Mouse (Mus musculus) C2C12 (cell line): ENCODE measurements around the gene Wdfy4. TPM values are rescaled to one million over a fixed set of nuclear protein-coding genes. Genes with fewer than 3 reads are reported as not detected.

Experiments
- H3K27me3 ChIP-seq: one replicate; pipeline ENCODE4 v1.6.1; 2011; ENCODE audit not compliant: control insufficient read depth, insufficient read depth, insufficient read length
- H3K36me3 ChIP-seq: one replicate; pipeline ENCODE4 v1.6.1; 2011; ENCODE audit not compliant: control insufficient read depth, insufficient read depth
- H3K4me3 ChIP-seq: one replicate; pipeline ENCODE4 v1.5.1; 2011; ENCODE audit warnings: mild to moderate bottlenecking, control low read depth; ENCODE audit not compliant: poor library complexity, insufficient read depth, severe bottlenecking
- H3K79me2 ChIP-seq: one replicate; pipeline ENCODE4 v1.6.1; 2011; ENCODE audit not compliant: control insufficient read depth, insufficient read depth
- H3K79me3 ChIP-seq: one replicate; pipeline ENCODE4 v1.6.1; 2011; ENCODE audit warnings: low read depth, control low read depth
- H3ac ChIP-seq: one replicate; pipeline ENCODE3; 2011; ENCODE audit warnings: low read depth; ENCODE audit not compliant: control insufficient read depth, insufficient read length
- CEBPB ChIP-seq: IDR thresholded peaks from one replicate; pipeline ENCODE4 v1.6.1; 2011; ENCODE audit warnings: low read depth, mild to moderate bottlenecking, control low read depth, moderate library complexity
- CTCF ChIP-seq: IDR thresholded peaks from one replicate; pipeline ENCODE4 v1.5.1; 2011; ENCODE audit not compliant: control insufficient read depth, insufficient read depth, insufficient read length
- FOSL1 ChIP-seq: IDR thresholded peaks from one replicate; pipeline ENCODE4 v1.8.0; 2011; ENCODE audit warnings: mild to moderate bottlenecking, low read length; ENCODE audit not compliant: poor library complexity, insufficient read depth, severe bottlenecking
- MAX ChIP-seq: IDR thresholded peaks from one replicate; pipeline ENCODE4 v1.6.1; 2011; ENCODE audit warnings: mild to moderate bottlenecking, control low read depth
- MYOD1 ChIP-seq: IDR thresholded peaks from one replicate; pipeline ENCODE4 v1.6.1; 2011; ENCODE audit warnings: low read depth; ENCODE audit not compliant: control insufficient read depth, insufficient read length
- MYOG ChIP-seq: IDR thresholded peaks from one replicate; pipeline ENCODE4 v1.6.1; 2011; ENCODE audit not compliant: control insufficient read depth, insufficient read length; ENCODE audit errors: extremely low read depth
- USF1 ChIP-seq: IDR thresholded peaks from one replicate; pipeline ENCODE4 v1.6.1; 2011; ENCODE audit warnings: low read depth, mild to moderate bottlenecking, control low read depth, moderate library complexity
- polyA plus RNA-seq: library from polyadenylated mRNA; unstranded; fragments of >200 nt; fragmentation: generic; extraction: Trizol; gene quantifications from one replicate; pipeline ENCODE4 v1.2.1, GENCODE M21; 2012; ENCODE audit warnings: missing spikeins

The Wdfy4 gene
- polyA plus RNA-seq, 1 experiment = 0.01 TPM

GRCm38 (mm10) chr14:33083326-33083725 lies 102.0 kb downstream of the Wdfy4 start:
- TF ChIP-seq MAX (no peak), FOSL1 (no peak), MYOD1 (no peak), USF1 (no peak), CTCF (no peak), CEBPB (no peak), MYOG (no peak)

GRCm38 (mm10) chr14:33082301-33082700 lies 103.0 kb downstream of the Wdfy4 start:
- H3K79me2 ChIP-seq = no peaks in the 10 kb centered on the region
- no peaks in the 10 kb centered on the region for H3K79me3 ChIP-seq
- no peaks in the 10 kb centered on the region for H3K36me3 ChIP-seq
- peaks cover 50% of the 10 kb centered on the region for H3K27me3 ChIP-seq
- no peak overlapping the region for H3K4me3 ChIP-seq
- TF ChIP-seq FOSL1 (no peak), USF1 (no peak), MYOD1 (no peak), CEBPB (no peak), CTCF (no peak), MAX (no peak), MYOG (no peak)
- no peak overlapping the region for H3ac ChIP-seq

More at GRCm38 (mm10) chr14:33083326-33083725, 102.0 kb downstream of the Wdfy4 start:
- H3K36me3 ChIP-seq = no peaks in the 10 kb centered on the region
- H3K4me3 ChIP-seq = no peak overlapping the region
- no peaks in the 10 kb centered on the region for H3K79me3 ChIP-seq
- H3K27me3 ChIP-seq = peaks cover 48% of the 10 kb centered on the region
- no peaks in the 10 kb centered on the region for H3K79me2 ChIP-seq
- H3ac ChIP-seq = no peak overlapping the region

GRCm38 (mm10) chr14:33081370-33081860 lies 103.9 kb downstream of the Wdfy4 start:
- Histone ChIP-seq H3ac (no peak overlapping the region), H3K36me3 (no peaks in the 10 kb centered on the region), H3K79me2 (no peaks in the 10 kb centered on the region), H3K79me3 (no peaks in the 10 kb centered on the region), H3K4me3 (no peak overlapping the region), H3K27me3 (peaks cover 48% of the 10 kb centered on the region)
- TF ChIP-seq USF1 (no peak), MAX (no peak), MYOD1 (no peak), FOSL1 (no peak), CTCF (no peak), CEBPB (no peak), MYOG (no peak)

GRCm38 (mm10) chr14:33078596-33078995 lies 106.7 kb downstream of the Wdfy4 start:
- H3K27me3 ChIP-seq = peaks cover 36% of the 10 kb centered on the region
- no peak overlapping the region for H3K4me3 ChIP-seq
- H3ac ChIP-seq = no peak overlapping the region
- H3K79me2 ChIP-seq = no peaks in the 10 kb centered on the region
- H3K79me3 ChIP-seq = no peaks in the 10 kb centered on the region
- no peak for TF ChIP-seq MAX
- H3K36me3 ChIP-seq = no peaks in the 10 kb centered on the region

GRCm38 (mm10) chr14:33078110-33078509 lies 107.2 kb downstream of the Wdfy4 start:
- H3K79me3 ChIP-seq = no peaks in the 10 kb centered on the region
- no peaks in the 10 kb centered on the region for H3K36me3 ChIP-seq
- TF ChIP-seq MAX (no peak), MYOG (no peak), CEBPB (no peak), USF1 (no peak), FOSL1 (no peak)
- H3K4me3 ChIP-seq = no peak overlapping the region
- H3ac ChIP-seq = no peak overlapping the region
- no peaks in the 10 kb centered on the region for H3K79me2 ChIP-seq
- peaks cover 32% of the 10 kb centered on the region for H3K27me3 ChIP-seq

GRCm38 (mm10) chr14:33073355-33073754 lies 112.0 kb downstream of the Wdfy4 start:
- H3K36me3 ChIP-seq = no peaks in the 10 kb centered on the region
- H3K27me3 ChIP-seq = peaks cover 28% of the 10 kb centered on the region
- H3ac ChIP-seq = no peak overlapping the region
- no peak overlapping the region for H3K4me3 ChIP-seq
- TF ChIP-seq FOSL1 (no peak), MAX (no peak), MYOG (no peak)
- no peaks in the 10 kb centered on the region for H3K79me2 ChIP-seq
- H3K79me3 ChIP-seq = no peaks in the 10 kb centered on the region
